Mouse (Mus musculus): ENCODE measurements around the gene Cstf3. TPM values are rescaled to one million over a fixed set of nuclear protein-coding genes. Genes with fewer than 3 reads are reported as not detected.

Gene Cstf3
- polyA plus RNA-seq, 1 experiment: 6.9 TPM

- TF ChIP-seq POLR2A (IDR thresholded peaks at IDR 0.05; ENCODE audit: low read depth, low read length) (no peak), CTCF (conservative IDR thresholded peaks at IDR 0.05; ENCODE audit: insufficient read depth, insufficient read length, low read depth, low read length) (no peak)
- Histone ChIP-seq H3K4me1 (ENCODE audit: control insufficient read depth, insufficient read depth, low read length) (no peaks in the 10 kb centered on the region), H3K27ac (ENCODE audit: insufficient read depth, low read depth, low read length) (no peak overlapping the region), H3K27me3 (replicated peaks; ENCODE audit: control insufficient read depth, insufficient read depth, low read length) (no peaks in the 10 kb centered on the region), H3K36me3 (ENCODE audit: control insufficient read depth, insufficient read depth, low read length) (no peaks in the 10 kb centered on the region), H3K4me3 (ENCODE audit: insufficient read depth, low read depth, low read length) (no peak overlapping the region)
- WGBS: 74% methylated on average over 6 of the region's 6 CpGs
- DNase-seq: no peak
Observed at GRCm38 (mm10) chr2:104583032-104583431, 7.3 kb upstream of the Cstf3 start.

- Histone ChIP-seq H3K27me3 (replicated peaks; ENCODE audit: control insufficient read depth, insufficient read depth, low read length) (no peaks in the 10 kb centered on the region), H3K27ac (ENCODE audit: insufficient read depth, low read depth, low read length) (no peak overlapping the region), H3K36me3 (ENCODE audit: control insufficient read depth, insufficient read depth, low read length) (no peaks in the 10 kb centered on the region), H3K4me3 (ENCODE audit: insufficient read depth, low read depth, low read length) (no peak overlapping the region), H3K4me1 (ENCODE audit: control insufficient read depth, insufficient read depth, low read length) (no peaks in the 10 kb centered on the region; the same call in 1 of the 2 replicates)
- TF ChIP-seq CTCF (conservative IDR thresholded peaks at IDR 0.05; ENCODE audit: insufficient read depth, insufficient read length, low read depth, low read length) (0 out of 2 replicates have a peak, but pooled peaks have one; percentile 2), POLR2A (IDR thresholded peaks at IDR 0.05; ENCODE audit: low read depth, low read length) (no peak)
- WGBS: 88% methylated on average over 7 of the region's 7 CpGs
- DNase-seq: no peak
Observed at GRCm38 (mm10) chr2:104584226-104584625, 6.1 kb upstream of the Cstf3 start.

- Histone ChIP-seq H3K36me3 (ENCODE audit: control insufficient read depth, insufficient read depth, low read length) (no peaks in the 10 kb centered on the region), H3K27ac (ENCODE audit: insufficient read depth, low read depth, low read length) (no peak overlapping the region), H3K27me3 (replicated peaks; ENCODE audit: control insufficient read depth, insufficient read depth, low read length) (no peaks in the 10 kb centered on the region), H3K4me3 (ENCODE audit: insufficient read depth, low read depth, low read length) (no peak overlapping the region), H3K4me1 (ENCODE audit: control insufficient read depth, insufficient read depth, low read length) (peaks cover 4% of the 10 kb centered on the region; the same call in 1 of the 2 replicates)
- TF ChIP-seq POLR2A (IDR thresholded peaks at IDR 0.05; ENCODE audit: low read depth, low read length) (no peak), CTCF (conservative IDR thresholded peaks at IDR 0.05; ENCODE audit: insufficient read depth, insufficient read length, low read depth, low read length) (no peak)
- no peak for DNase-seq
- WGBS: 24% methylated on average over 2 of the region's 2 CpGs
Observed at GRCm38 (mm10) chr2:104585645-104586044, 4.7 kb upstream of the Cstf3 start.

- H3K27ac ChIP-seq (ENCODE audit: insufficient read depth, low read depth, low read length): no peak overlapping the region
- DNase-seq: no peak
- TF ChIP-seq POLR2A (IDR thresholded peaks at IDR 0.05; ENCODE audit: low read depth, low read length) (no peak), CTCF (conservative IDR thresholded peaks at IDR 0.05; ENCODE audit: insufficient read depth, insufficient read length, low read depth, low read length) (no peak)
- H3K4me1 ChIP-seq (ENCODE audit: control insufficient read depth, insufficient read depth, low read length): peaks cover 9% of the 10 kb centered on the region
- WGBS: 94% methylated on average over 5 of the region's 5 CpGs
- no peak overlapping the region for H3K4me3 ChIP-seq (ENCODE audit: insufficient read depth, low read depth, low read length)
- H3K27me3 ChIP-seq (replicated peaks; ENCODE audit: control insufficient read depth, insufficient read depth, low read length): no peaks in the 10 kb centered on the region
- H3K36me3 ChIP-seq (ENCODE audit: control insufficient read depth, insufficient read depth, low read length): no peaks in the 10 kb centered on the region
Observed at GRCm38 (mm10) chr2:104588552-104588951, 1.8 kb upstream of the Cstf3 start.

GRCm38 (mm10) chr2:104590829-104591117 is 450 bp downstream of the Cstf3 start:
- DNase-seq: no peak
- Histone ChIP-seq H3K36me3 (ENCODE audit: control insufficient read depth, insufficient read depth, low read length) (no peaks in the 10 kb centered on the region), H3K27ac (ENCODE audit: insufficient read depth, low read depth, low read length) (peak overlapping the region; percentile 53), H3K4me1 (ENCODE audit: control insufficient read depth, insufficient read depth, low read length) (peaks cover 9% of the 10 kb centered on the region), H3K4me3 (ENCODE audit: insufficient read depth, low read depth, low read length) (peak overlapping the region; percentile 82), H3K27me3 (replicated peaks; ENCODE audit: control insufficient read depth, insufficient read depth, low read length) (no peaks in the 10 kb centered on the region)
- TF ChIP-seq CTCF (conservative IDR thresholded peaks at IDR 0.05; ENCODE audit: insufficient read depth, insufficient read length, low read depth, low read length) (no peak), POLR2A (IDR thresholded peaks at IDR 0.05; ENCODE audit: low read depth, low read length) (no peak)
- under 1% methylated on average over 19 of the region's 19 CpGs for WGBS

- H3K4me1 ChIP-seq (ENCODE audit: control insufficient read depth, insufficient read depth, low read length): peaks cover 9% of the 10 kb centered on the region
- H3K4me3 ChIP-seq (ENCODE audit: insufficient read depth, low read depth, low read length): peak overlapping the region; percentile 82
- TF ChIP-seq POLR2A (IDR thresholded peaks at IDR 0.05; ENCODE audit: low read depth, low read length): no peak
- TF ChIP-seq CTCF (conservative IDR thresholded peaks at IDR 0.05; ENCODE audit: insufficient read depth, insufficient read length, low read depth, low read length): no peak
- peak overlapping the region; percentile 53 for H3K27ac ChIP-seq (ENCODE audit: insufficient read depth, low read depth, low read length)
- no peaks in the 10 kb centered on the region for H3K36me3 ChIP-seq (ENCODE audit: control insufficient read depth, insufficient read depth, low read length)
- DNase-seq: no peak
- WGBS: under 1% methylated on average over 6 of the region's 6 CpGs
- H3K27me3 ChIP-seq (replicated peaks; ENCODE audit: control insufficient read depth, insufficient read depth, low read length): no peaks in the 10 kb centered on the region
Observed at GRCm38 (mm10) chr2:104591141-104591540, 818 bp downstream of the Cstf3 start.

- TF ChIP-seq POLR2A (IDR thresholded peaks at IDR 0.05; ENCODE audit: low read depth, low read length) (no peak), CTCF (conservative IDR thresholded peaks at IDR 0.05; ENCODE audit: insufficient read depth, insufficient read length, low read depth, low read length) (no peak)
- Histone ChIP-seq H3K36me3 (ENCODE audit: control insufficient read depth, insufficient read depth, low read length) (no peaks in the 10 kb centered on the region), H3K4me1 (ENCODE audit: control insufficient read depth, insufficient read depth, low read length) (peaks cover 5% of the 10 kb centered on the region), H3K4me3 (ENCODE audit: insufficient read depth, low read depth, low read length) (no peak overlapping the region), H3K27ac (ENCODE audit: insufficient read depth, low read depth, low read length) (no peak overlapping the region), H3K27me3 (replicated peaks; ENCODE audit: control insufficient read depth, insufficient read depth, low read length) (no peaks in the 10 kb centered on the region)
- DNase-seq: no peak
- 31% methylated on average over 1 of the region's 1 CpGs for WGBS
Observed at GRCm38 (mm10) chr2:104595063-104595462, 4.7 kb downstream of the Cstf3 start.

- 52% methylated on average over 1 of the region's 1 CpGs for WGBS
- Histone ChIP-seq H3K27ac (ENCODE audit: insufficient read depth, low read depth, low read length) (no peak overlapping the region), H3K4me3 (ENCODE audit: insufficient read depth, low read depth, low read length) (no peak overlapping the region), H3K27me3 (replicated peaks; ENCODE audit: control insufficient read depth, insufficient read depth, low read length) (no peaks in the 10 kb centered on the region), H3K4me1 (ENCODE audit: control insufficient read depth, insufficient read depth, low read length) (peaks cover 7% of the 10 kb centered on the region; the same call in 1 of the 2 replicates), H3K36me3 (ENCODE audit: control insufficient read depth, insufficient read depth, low read length) (no peaks in the 10 kb centered on the region)
- DNase-seq: no peak
- TF ChIP-seq POLR2A (IDR thresholded peaks at IDR 0.05; ENCODE audit: low read depth, low read length): no peak
- no peak for TF ChIP-seq CTCF (conservative IDR thresholded peaks at IDR 0.05; ENCODE audit: insufficient read depth, insufficient read length, low read depth, low read length)
Observed at GRCm38 (mm10) chr2:104603431-104603830, 13.1 kb downstream of the Cstf3 start.
